ENCODE assay signal across 8 mouse cellular contexts in the genomic region with DNA sequence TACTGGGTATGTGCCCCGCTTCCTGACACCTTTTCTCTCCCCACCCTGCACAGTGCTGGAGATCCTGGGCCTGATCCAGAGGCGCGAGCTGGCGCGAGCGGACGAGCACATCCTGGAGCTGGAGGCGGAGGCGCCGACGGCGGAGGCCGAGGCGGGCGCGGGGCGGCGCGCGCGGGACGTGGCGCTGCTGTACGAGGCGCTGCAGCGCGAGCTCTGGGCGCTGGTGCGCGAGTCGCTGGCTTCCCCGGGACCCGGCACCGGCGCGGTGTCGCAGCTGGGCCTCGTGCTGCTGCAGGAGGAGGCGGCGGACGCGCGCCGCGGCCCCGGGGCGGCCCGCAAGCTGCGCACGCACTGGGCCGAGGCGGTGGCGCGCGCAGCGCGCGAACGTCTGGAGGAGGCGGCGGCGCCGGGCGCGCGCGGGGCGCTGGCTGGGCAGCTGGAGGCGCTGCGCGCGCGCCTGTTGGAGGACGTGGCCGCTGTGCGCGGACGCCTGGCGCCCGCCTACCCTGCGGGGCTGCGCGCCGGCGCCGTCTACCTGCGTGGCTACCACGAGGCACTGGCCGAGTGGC. TPM values are rescaled to one million over a fixed set of nuclear protein-coding genes. Genes with fewer than 3 reads are reported as not detected.
DNase-seq lines count a peak whose midpoint lies in the region; ATAC-seq and TF ChIP-seq lines count a peak whose summit lies in the region.

No protein-coding gene starts in this region.

- no peak overlapping the region; the same call in 1 of the 2 replicates for H3K27ac ChIP-seq in forebrain, embryonic 13.5 days
- H3K27ac ChIP-seq in heart, embryonic 15.5 days = peak overlapping the region; percentile 66
- H3K27ac ChIP-seq in liver, embryonic 14.5 days = no peak overlapping the region
- no peak overlapping the region for H3K27ac ChIP-seq in neural tube, embryonic 12.5 days
- H3K27ac ChIP-seq in stomach, postnatal 0 days (replicated peaks) = peak overlapping the region; percentile 58; the same call in 1 of the 2 replicates

- peaks cover 8% of the 10 kb centered on the region for H3K4me1 ChIP-seq in forebrain, embryonic 13.5 days
- peaks cover 24% of the 10 kb centered on the region for H3K4me1 ChIP-seq in heart, embryonic 15.5 days (replicated peaks)
- H3K4me1 ChIP-seq in liver, embryonic 14.5 days (replicated peaks; ENCODE audit: control insufficient read depth in 2 of 2, insufficient read depth in 2 of 2, low read length in 1 of 2) = peaks cover 0 to 7% of the 10 kb centered on the region in 2 experiments; a peak in 2 of 4 replicates
- H3K4me1 ChIP-seq in neural tube, embryonic 12.5 days = peaks cover 7% of the 10 kb centered on the region; the same call in 1 of the 2 replicates
- no peaks in the 10 kb centered on the region for H3K4me1 ChIP-seq in stomach, postnatal 0 days (replicated peaks; ENCODE audit: control insufficient read depth, insufficient read depth)

- TF ChIP-seq CTCF in liver, embryonic 14.5 days (IDR thresholded peaks at IDR 0.05; ENCODE audit: low read depth) = no peak
- TF ChIP-seq CTCF in stomach, postnatal 0 days (IDR thresholded peaks at IDR 0.05; ENCODE audit: low read depth) = no peak

- peak; percentile 87 for ATAC-seq in forebrain, embryonic 13.5 days
- ATAC-seq in heart, embryonic 15.5 days (replicated peaks; ENCODE audit: insufficient number of reproducible peaks, insufficient read depth, low FRiP score, low read depth) = peak; percentile 80
- peak; percentile 50; the same call in 1 of the 2 replicates for ATAC-seq in liver, embryonic 14.5 days (ENCODE audit: insufficient read depth)
- ATAC-seq in neural tube, embryonic 12.5 days (ENCODE audit: low FRiP score, low read depth) = peak; percentile 72
- ATAC-seq in stomach, postnatal 0 days (ENCODE audit: low FRiP score, low TSS enrichment) = peak; percentile 88

- peak; percentile 56 to 67 for DNase-seq in urinary bladder, adult 18-20 months (ENCODE audit: low spot score in 2 of 2)
- no peak for DNase-seq in urinary bladder, postnatal 10 days (ENCODE audit: low spot score)
- peak; percentile 64 to 83 for DNase-seq in kidney, postnatal 25 days
- peak in 2 of 3 experiments; percentile 15 to 17 for DNase-seq in liver, embryonic 14.5 days (ENCODE audit: low read depth in 3 of 3, low spot score in 3 of 3)
- peak; percentile 82 for DNase-seq in stomach, postnatal 0 days (ENCODE audit: low spot score)

- H3K4me2 ChIP-seq in forebrain, embryonic 13.5 days = peak overlapping the region; percentile 76
- H3K4me2 ChIP-seq in heart, embryonic 15.5 days = peak overlapping the region; percentile 97
- peak overlapping the region; percentile 53 for H3K4me2 ChIP-seq in liver, embryonic 14.5 days (ENCODE audit: low read depth)
- H3K4me2 ChIP-seq in neural tube, embryonic 12.5 days (replicated peaks) = peak overlapping the region; percentile 75
- H3K4me2 ChIP-seq in stomach, postnatal 0 days (replicated peaks; ENCODE audit: low read depth) = peak overlapping the region; percentile 77

- no peaks in the 10 kb centered on the region for H3K9me3 ChIP-seq in forebrain, embryonic 13.5 days (replicated peaks)
- H3K9me3 ChIP-seq in heart, embryonic 15.5 days (replicated peaks) = no peaks in the 10 kb centered on the region
- H3K9me3 ChIP-seq in liver, embryonic 14.5 days (ENCODE audit: control insufficient read depth, low read length) = no peaks in the 10 kb centered on the region
- no peaks in the 10 kb centered on the region for H3K9me3 ChIP-seq in neural tube, embryonic 12.5 days
- no peaks in the 10 kb centered on the region for H3K9me3 ChIP-seq in stomach, postnatal 0 days (ENCODE audit: control insufficient read depth, low read length)

- TF ChIP-seq EP300 in liver, embryonic 14.5 days (IDR thresholded peaks at IDR 0.05; ENCODE audit: low read depth) = no peak
- TF ChIP-seq EP300 in stomach, postnatal 0 days (optimal IDR thresholded peaks at IDR 0.05) = no peak

- peak overlapping the region; percentile 51 for H3K4me3 ChIP-seq in forebrain, embryonic 13.5 days
- peak overlapping the region; percentile 64 for H3K4me3 ChIP-seq in heart, embryonic 15.5 days
- peak overlapping the region; percentile 33 to 44 for H3K4me3 ChIP-seq in liver, embryonic 14.5 days (ENCODE audit: insufficient read depth in 1 of 2, low read depth in 2 of 2, low read length in 2 of 2)
- H3K4me3 ChIP-seq in neural tube, embryonic 12.5 days = peak overlapping the region; percentile 53
- peak overlapping the region; percentile 49 for H3K4me3 ChIP-seq in stomach, postnatal 0 days (ENCODE audit: low read depth, low read length)

- peaks cover 90% of the 10 kb centered on the region for H3K27me3 ChIP-seq in forebrain, embryonic 13.5 days
- peaks cover 76% of the 10 kb centered on the region for H3K27me3 ChIP-seq in heart, embryonic 15.5 days
- H3K27me3 ChIP-seq in liver, embryonic 14.5 days (ENCODE audit: control insufficient read depth, insufficient read depth, low read length) = peaks cover 29% of the 10 kb centered on the region
- peaks cover 65% of the 10 kb centered on the region for H3K27me3 ChIP-seq in neural tube, embryonic 12.5 days (replicated peaks)
- H3K27me3 ChIP-seq in stomach, postnatal 0 days (ENCODE audit: control insufficient read depth, insufficient read depth, low read length) = no peaks in the 10 kb centered on the region; the same call in 1 of the 2 replicates

- peak overlapping the region; percentile 61 for H3K9ac ChIP-seq in forebrain, embryonic 13.5 days
- peak overlapping the region; percentile 68 for H3K9ac ChIP-seq in heart, embryonic 15.5 days
- no peak overlapping the region for H3K9ac ChIP-seq in liver, embryonic 14.5 days (replicated peaks)
- peak overlapping the region; percentile 65 for H3K9ac ChIP-seq in neural tube, embryonic 12.5 days
- peak overlapping the region; percentile 69 for H3K9ac ChIP-seq in stomach, postnatal 0 days (ENCODE audit: low read length)

- no peaks in the 10 kb centered on the region for H3K36me3 ChIP-seq in forebrain, embryonic 13.5 days (ENCODE audit: poor library complexity, severe bottlenecking)
- no peaks in the 10 kb centered on the region for H3K36me3 ChIP-seq in heart, embryonic 15.5 days
- H3K36me3 ChIP-seq in liver, embryonic 14.5 days (replicated peaks; ENCODE audit: control insufficient read depth, insufficient read depth, low read depth) = no peaks in the 10 kb centered on the region
- H3K36me3 ChIP-seq in neural tube, embryonic 12.5 days = no peaks in the 10 kb centered on the region
- H3K36me3 ChIP-seq in stomach, postnatal 0 days (ENCODE audit: control insufficient read depth, insufficient read depth, low read length) = no peaks in the 10 kb centered on the region

- WGBS in forebrain, embryonic 13.5 days = under 1% methylated on average over 51 of the region's 89 CpGs
- under 1% methylated on average over 84 of the region's 89 CpGs for WGBS in heart, embryonic 15.5 days
- WGBS in liver, embryonic 14.5 days (ENCODE audit: insufficient replicate concordance) = 3% methylated on average over 68 of the region's 89 CpGs
- under 1% methylated on average over 89 of the region's 89 CpGs for WGBS in neural tube, embryonic 12.5 days
- under 1% methylated on average over 75 of the region's 89 CpGs for WGBS in stomach, postnatal 0 days

RNA-seq across cellular contexts. Expression of a gene that starts 10.8 kb away (rescaled TPM):
- 0.13 and 0.29 TPM in 2 replicates for polyA plus RNA-seq in forebrain, embryonic 13.5 days (2015; fragmentation: Nextera tagmentation; extraction: Ambion mirVana)
- 0.91 and 1.1 TPM in 2 replicates for polyA plus RNA-seq in heart, embryonic 15.5 days (2015; fragmentation: Nextera tagmentation; extraction: Ambion mirVana)
- polyA plus RNA-seq in liver, embryonic 14.5 days (2012; rRNA removed) = 1.7 and 1.9 TPM in 2 replicates
- 0.48 and 0.78 TPM in 2 replicates for polyA plus RNA-seq in liver, embryonic 14.5 days (2014; fragmentation: Nextera tagmentation; extraction: Ambion mirVana)
- 1.2 and 1.6 TPM in 2 replicates for polyA plus RNA-seq in neural tube, embryonic 12.5 days (2016; fragmentation: Nextera tagmentation; extraction: Ambion mirVana)
- polyA plus RNA-seq in stomach, postnatal 0 days (2015; fragmentation: Nextera tagmentation; extraction: Ambion mirVana) = 0.97 and 1.1 TPM in 2 replicates

RNA-seq across cellular contexts. Expression of a gene that starts 15.3 kb away (rescaled TPM):
- 11.7 and 12.2 TPM in 2 replicates for polyA plus RNA-seq in forebrain, embryonic 13.5 days (2015; fragmentation: Nextera tagmentation; extraction: Ambion mirVana)
- polyA plus RNA-seq in heart, embryonic 15.5 days (2015; fragmentation: Nextera tagmentation; extraction: Ambion mirVana) = 7.6 and 8.5 TPM in 2 replicates
- 2.4 and 2.5 TPM in 2 replicates for polyA plus RNA-seq in liver, embryonic 14.5 days (2012; rRNA removed)
- polyA plus RNA-seq in liver, embryonic 14.5 days (2014; fragmentation: Nextera tagmentation; extraction: Ambion mirVana) = 0.80 and 2.5 TPM in 2 replicates
- polyA plus RNA-seq in neural tube, embryonic 12.5 days (2016; fragmentation: Nextera tagmentation; extraction: Ambion mirVana) = 19.9 and 21.7 TPM in 2 replicates
- polyA plus RNA-seq in stomach, postnatal 0 days (2015; fragmentation: Nextera tagmentation; extraction: Ambion mirVana) = 5.2 and 5.3 TPM in 2 replicates

RNA-seq across cellular contexts. Expression of a gene that starts 34.2 kb away (rescaled TPM):
- 3.3 and 3.4 TPM in 2 replicates for polyA plus RNA-seq in forebrain, embryonic 13.5 days (2015; fragmentation: Nextera tagmentation; extraction: Ambion mirVana)
- 1.5 and 1.7 TPM in 2 replicates for polyA plus RNA-seq in heart, embryonic 15.5 days (2015; fragmentation: Nextera tagmentation; extraction: Ambion mirVana)
- polyA plus RNA-seq in liver, embryonic 14.5 days (2012; rRNA removed) = 2.0 and 2.7 TPM in 2 replicates
- polyA plus RNA-seq in liver, embryonic 14.5 days (2014; fragmentation: Nextera tagmentation; extraction: Ambion mirVana) = 0.39 and 0.56 TPM in 2 replicates
- 4.6 and 5.7 TPM in 2 replicates for polyA plus RNA-seq in neural tube, embryonic 12.5 days (2016; fragmentation: Nextera tagmentation; extraction: Ambion mirVana)
- polyA plus RNA-seq in stomach, postnatal 0 days (2015; fragmentation: Nextera tagmentation; extraction: Ambion mirVana) = 3.2 and 3.7 TPM in 2 replicates

RNA-seq across cellular contexts. Expression of a gene that starts 34.2 kb away (rescaled TPM):
- 39.3 and 40.6 TPM in 2 replicates for polyA plus RNA-seq in forebrain, embryonic 13.5 days (2015; fragmentation: Nextera tagmentation; extraction: Ambion mirVana)
- 73.2 and 81.2 TPM in 2 replicates for polyA plus RNA-seq in heart, embryonic 15.5 days (2015; fragmentation: Nextera tagmentation; extraction: Ambion mirVana)
- 24.1 and 28.1 TPM in 2 replicates for polyA plus RNA-seq in liver, embryonic 14.5 days (2012; rRNA removed)
- 40.0 and 40.2 TPM in 2 replicates for polyA plus RNA-seq in liver, embryonic 14.5 days (2014; fragmentation: Nextera tagmentation; extraction: Ambion mirVana)
- polyA plus RNA-seq in neural tube, embryonic 12.5 days (2016; fragmentation: Nextera tagmentation; extraction: Ambion mirVana) = 50.6 and 51.0 TPM in 2 replicates
- polyA plus RNA-seq in stomach, postnatal 0 days (2015; fragmentation: Nextera tagmentation; extraction: Ambion mirVana) = 113 and 123 TPM in 2 replicates

RNA-seq across cellular contexts. Expression of a gene that starts 43.7 kb away (rescaled TPM):
- 0.15 and 0.21 TPM in 2 replicates for polyA plus RNA-seq in forebrain, embryonic 13.5 days (2015; fragmentation: Nextera tagmentation; extraction: Ambion mirVana)
- polyA plus RNA-seq in heart, embryonic 15.5 days (2015; fragmentation: Nextera tagmentation; extraction: Ambion mirVana) = not detected in 2 replicates
- 0.01 and 0.04 TPM in 2 replicates for polyA plus RNA-seq in liver, embryonic 14.5 days (2012; rRNA removed)
- polyA plus RNA-seq in liver, embryonic 14.5 days (2014; fragmentation: Nextera tagmentation; extraction: Ambion mirVana) = not detected in 2 replicates
- polyA plus RNA-seq in neural tube, embryonic 12.5 days (2016; fragmentation: Nextera tagmentation; extraction: Ambion mirVana) = 0.11 and 0.19 TPM in 2 replicates
- 30.8 and 33.0 TPM in 2 replicates for polyA plus RNA-seq in stomach, postnatal 0 days (2015; fragmentation: Nextera tagmentation; extraction: Ambion mirVana)

Comparison
In these comparisons a context has a peak if more than half of its experiments do, and no peak if none do; other contexts are left out.
1. H3K27ac ChIP-seq: peak in heart, embryonic 15.5 days (single experiment) and stomach, postnatal 0 days (single experiment); none in forebrain, embryonic 13.5 days (single experiment), liver, embryonic 14.5 days (single experiment) and neural tube, embryonic 12.5 days (single experiment).
2. Peak in every context shown above with its lines, with median percentiles within 50 percentile points of each other: ATAC-seq, H3K4me2 ChIP-seq and H3K4me3 ChIP-seq.